Mouse (Mus musculus) midbrain, embryonic 11.5 days (tissue): ENCODE data around the gene Cdcp1. TPM values are rescaled to one million over a fixed set of nuclear protein-coding genes. Genes with fewer than 3 reads are reported as not detected.

Experiments used
- ATAC-seq: fragments of 200-750 bp; cut with Nextera tagmentation; 2 replicates; pipeline ENCODE4 v1.8.0; 2017; ENCODE audit warnings: moderate TSS enrichment, moderate library complexity; ENCODE audit not compliant: low FRiP score
- DNase-seq: peaks from one replicate; pipeline ENCODE4 v3.0.0; 2015; ENCODE audit warnings: low spot score; ENCODE audit errors: missing footprints
- H3K27ac ChIP-seq: fragments of 300-500 bp; sonication (generic); 2 replicates; pipeline ENCODE4 v1.5.1; 2014; ENCODE audit warnings: low read depth, low read length
- H3K27me3 ChIP-seq: fragments of 300-500 bp; sonication (generic); 2 replicates; pipeline ENCODE4 v1.6.1; 2014; ENCODE audit warnings: mild to moderate bottlenecking, low read length, moderate library complexity, mixed read lengths; ENCODE audit not compliant: control insufficient read depth, insufficient read depth
- H3K36me3 ChIP-seq: fragments of 300-500 bp; sonication (generic); 2 replicates; pipeline ENCODE4 v1.6.1; 2014; ENCODE audit warnings: mild to moderate bottlenecking, low read length, moderate library complexity, mixed read lengths; ENCODE audit not compliant: control insufficient read depth, insufficient read depth
- H3K4me1 ChIP-seq: fragments of 300-500 bp; sonication (generic); 2 replicates; pipeline ENCODE4 v1.6.1; 2014; ENCODE audit warnings: low read length; ENCODE audit not compliant: control insufficient read depth, insufficient read depth
- H3K4me2 ChIP-seq: fragments of 300-500 bp; sonication (generic); 2 replicates; pipeline ENCODE4 v1.6.1; 2014; ENCODE audit warnings: mild to moderate bottlenecking, moderate library complexity
- H3K4me3 ChIP-seq: fragments of 300-500 bp; sonication (generic); 2 replicates; pipeline ENCODE4 v1.5.1; 2014; ENCODE audit warnings: low read depth, low read length
- H3K9ac ChIP-seq: fragments of 300-500 bp; sonication (generic); 2 replicates; pipeline ENCODE4 v1.6.1; 2014; ENCODE audit warnings: low read length
- H3K9me3 ChIP-seq: fragments of 300-500 bp; sonication (generic); 2 replicates; pipeline ENCODE4 v1.6.1; 2016; ENCODE audit warnings: low read length; ENCODE audit not compliant: control insufficient read depth
- WGBS: fragments of 180-500 bp; shearing (Covaris S2); extraction: QIAGEN DNeasy Blood & Tissue Kit; methylation state at CpG from one replicate; pipeline ENCODE4 v1.1.7; 2014; 5-methylcytosine and 5-hydroxymethylcytosine counted together
- polyA plus RNA-seq: library from polyadenylated mRNA; unstranded; fragments of >200 nt; fragmentation: Nextera tagmentation; extraction: Ambion mirVana; gene quantifications from 2 replicates; pipeline ENCODE4 v1.2.1, GENCODE M21; 2014

Gene Cdcp1
- polyA plus RNA-seq, 1 experiment from 2014 or later = 0.29 TPM

- Histone ChIP-seq H3K27me3 (no peaks in the 10 kb centered on the region), H3K36me3 (no peaks in the 10 kb centered on the region), H3K27ac (no peak overlapping the region), H3K9ac (no peak overlapping the region), H3K4me1 (no peaks in the 10 kb centered on the region), H3K9me3 (no peaks in the 10 kb centered on the region), H3K4me2 (no peak overlapping the region), H3K4me3 (no peak overlapping the region)
- 86% methylated on average over 3 of the region's 3 CpGs for WGBS
- ATAC-seq (no peak), DNase-seq (no peak)
Measured at GRCm38 (mm10) chr9:123165781-123166443, 49.9 kb downstream of the Cdcp1 start.

GRCm38 (mm10) chr9:123162985-123163694, 52.7 kb downstream of the Cdcp1 start:
- Histone ChIP-seq H3K9ac (no peak overlapping the region), H3K36me3 (no peaks in the 10 kb centered on the region), H3K4me3 (no peak overlapping the region), H3K4me1 (no peaks in the 10 kb centered on the region), H3K9me3 (no peaks in the 10 kb centered on the region), H3K27ac (no peak overlapping the region), H3K4me2 (no peak overlapping the region), H3K27me3 (no peaks in the 10 kb centered on the region)
- no peak for DNase-seq
- ATAC-seq = no peak
- WGBS = 86% methylated on average over 4 of the region's 4 CpGs

GRCm38 (mm10) chr9:123161792-123162191, 54.0 kb downstream of the Cdcp1 start:
- WGBS = 73% methylated on average over 2 of the region's 2 CpGs
- no peaks in the 10 kb centered on the region for H3K9me3 ChIP-seq
- H3K9ac ChIP-seq = no peak overlapping the region
- no peak overlapping the region for H3K27ac ChIP-seq
- no peaks in the 10 kb centered on the region for H3K27me3 ChIP-seq
- H3K4me3 ChIP-seq = no peak overlapping the region
- DNase-seq (no peak), ATAC-seq (no peak)
- H3K4me1 ChIP-seq = no peaks in the 10 kb centered on the region
- no peak overlapping the region for H3K4me2 ChIP-seq
- no peaks in the 10 kb centered on the region for H3K36me3 ChIP-seq

GRCm38 (mm10) chr9:123159330-123159729, 56.5 kb downstream of the Cdcp1 start:
- Histone ChIP-seq H3K4me3 (no peak overlapping the region), H3K27me3 (no peaks in the 10 kb centered on the region), H3K9ac (no peak overlapping the region), H3K27ac (no peak overlapping the region), H3K4me2 (no peak overlapping the region), H3K4me1 (no peaks in the 10 kb centered on the region), H3K9me3 (no peaks in the 10 kb centered on the region), H3K36me3 (no peaks in the 10 kb centered on the region)
- ATAC-seq = no peak
- WGBS = 62% methylated on average over 7 of the region's 7 CpGs
- DNase-seq = peak; percentile 94

- WGBS = 64% methylated on average over 8 of the region's 8 CpGs
- Histone ChIP-seq H3K4me1 (no peaks in the 10 kb centered on the region), H3K9ac (no peak overlapping the region), H3K9me3 (no peaks in the 10 kb centered on the region), H3K36me3 (no peaks in the 10 kb centered on the region), H3K27ac (no peak overlapping the region), H3K27me3 (no peaks in the 10 kb centered on the region), H3K4me3 (no peak overlapping the region), H3K4me2 (no peak overlapping the region)
- no peak for ATAC-seq
- no peak for DNase-seq
Measured at GRCm38 (mm10) chr9:123158125-123158836, 57.6 kb downstream of the Cdcp1 start.

GRCm38 (mm10) chr9:123157699-123158098, 58.1 kb downstream of the Cdcp1 start:
- Histone ChIP-seq H3K9ac (no peak overlapping the region), H3K36me3 (no peaks in the 10 kb centered on the region), H3K4me1 (no peaks in the 10 kb centered on the region), H3K9me3 (no peaks in the 10 kb centered on the region), H3K4me2 (no peak overlapping the region), H3K27me3 (no peaks in the 10 kb centered on the region), H3K4me3 (no peak overlapping the region), H3K27ac (no peak overlapping the region)
- DNase-seq (no peak), ATAC-seq (no peak)

GRCm38 (mm10) chr9:123156910-123157361, 58.9 kb downstream of the Cdcp1 start:
- Histone ChIP-seq H3K27me3 (no peaks in the 10 kb centered on the region), H3K4me1 (no peaks in the 10 kb centered on the region), H3K27ac (no peak overlapping the region), H3K36me3 (no peaks in the 10 kb centered on the region), H3K9ac (no peak overlapping the region), H3K4me3 (no peak overlapping the region), H3K9me3 (no peaks in the 10 kb centered on the region), H3K4me2 (no peak overlapping the region)
- 25% methylated on average over 30 of the region's 30 CpGs for WGBS
- ATAC-seq (0 out of 2 replicates have a peak, but pooled peaks have one; percentile 54), DNase-seq (no peak)

- H3K4me1 ChIP-seq = no peaks in the 10 kb centered on the region
- H3K4me2 ChIP-seq = no peak overlapping the region
- DNase-seq (no peak), ATAC-seq (no peak)
- no peak overlapping the region for H3K27ac ChIP-seq
- no peak overlapping the region for H3K4me3 ChIP-seq
- H3K9ac ChIP-seq = no peak overlapping the region
- no peaks in the 10 kb centered on the region for H3K9me3 ChIP-seq
- H3K27me3 ChIP-seq = no peaks in the 10 kb centered on the region
- H3K36me3 ChIP-seq = no peaks in the 10 kb centered on the region
- WGBS = 84% methylated on average over 2 of the region's 2 CpGs
Measured at GRCm38 (mm10) chr9:123153121-123153520, 62.7 kb downstream of the Cdcp1 start.

GRCm38 (mm10) chr9:123152026-123152425, 63.8 kb downstream of the Cdcp1 start:
- 80% methylated on average over 3 of the region's 3 CpGs for WGBS
- Histone ChIP-seq H3K27ac (no peak overlapping the region), H3K9me3 (no peaks in the 10 kb centered on the region), H3K9ac (no peak overlapping the region), H3K4me1 (no peaks in the 10 kb centered on the region), H3K36me3 (no peaks in the 10 kb centered on the region), H3K4me3 (no peak overlapping the region), H3K27me3 (no peaks in the 10 kb centered on the region), H3K4me2 (no peak overlapping the region)
- DNase-seq (no peak), ATAC-seq (no peak)
